Mouse (Mus musculus) hindbrain, embryonic 11.5 days (tissue): ENCODE measurements around the gene Scgb1b11. TPM values are rescaled to one million over a fixed set of nuclear protein-coding genes. Genes with fewer than 3 reads are reported as not detected.
"Not testable (repeated sequence)": the region's sequence is repeated elsewhere in the genome, so short reads cannot be mapped to it uniquely, and the experiment has no call there.

Source experiments
- ATAC-seq: fragments of 200-750 bp; cut with Nextera tagmentation; 2 replicates; pipeline ENCODE4 v1.8.0; 2017; ENCODE audit warnings: mild to moderate bottlenecking, moderate TSS enrichment, moderate library complexity; ENCODE audit not compliant: low FRiP score
- DNase-seq: peaks from one replicate; pipeline ENCODE4 v3.0.0-alpha.2; 2015; ENCODE audit warnings: low spot score
- H3K27ac ChIP-seq: fragments of 300-500 bp; sonication (generic); 2 replicates; pipeline ENCODE4 v1.5.1; 2014; ENCODE audit warnings: mild to moderate bottlenecking, low read depth, low read length
- H3K27me3 ChIP-seq: fragments of 300-500 bp; sonication (generic); 2 replicates; pipeline ENCODE4 v1.6.1; 2014; ENCODE audit warnings: mild to moderate bottlenecking, low read length, moderate library complexity, mixed read lengths; ENCODE audit not compliant: control insufficient read depth, insufficient read depth
- H3K36me3 ChIP-seq: fragments of 300-500 bp; sonication (generic); 2 replicates; pipeline ENCODE4 v1.6.1; 2014; ENCODE audit warnings: mild to moderate bottlenecking, low read length, moderate library complexity, mixed read lengths; ENCODE audit not compliant: control insufficient read depth, insufficient read depth
- H3K4me1 ChIP-seq: fragments of 300-500 bp; sonication (generic); replicated peaks from 2 replicates; pipeline ENCODE4 v1.6.1; 2014; ENCODE audit warnings: low read length, mixed read lengths; ENCODE audit not compliant: control insufficient read depth, insufficient read depth
- H3K4me2 ChIP-seq: fragments of 300-500 bp; sonication (generic); replicated peaks from 2 replicates; pipeline ENCODE4 v1.6.1; 2014; ENCODE audit warnings: mild to moderate bottlenecking, low read depth, low read length
- H3K4me3 ChIP-seq: fragments of 300-500 bp; sonication (generic); 2 replicates; pipeline ENCODE4 v1.5.1; 2014; ENCODE audit warnings: low read depth, low read length
- H3K9ac ChIP-seq: fragments of 300-500 bp; sonication (generic); 2 replicates; pipeline ENCODE4 v1.6.1; 2014; ENCODE audit warnings: low read depth, low read length
- H3K9me3 ChIP-seq: fragments of 300-500 bp; sonication (generic); 2 replicates; pipeline ENCODE4 v1.6.1; 2016; ENCODE audit warnings: low read length; ENCODE audit not compliant: control insufficient read depth
- WGBS: fragments of 180-500 bp; shearing (Covaris S2); extraction: QIAGEN DNeasy Blood & Tissue Kit; methylation state at CpG from one replicate; pipeline ENCODE4 v1.1.7; 2014; 5-methylcytosine and 5-hydroxymethylcytosine counted together
- polyA plus RNA-seq: library from polyadenylated mRNA; unstranded; fragments of >200 nt; fragmentation: Nextera tagmentation; extraction: Ambion mirVana; gene quantifications from 2 replicates; pipeline ENCODE4 v1.2.1, GENCODE M21; 2014

Scgb1b11 gene
- not detected in 2 replicates for polyA plus RNA-seq

GRCm38 (mm10) chr7:32222540-32222939 is at the start of gene Scgb1b11:
TSS of gene Scgb1b11 (plus strand) at chr7:32222840.
- H3K36me3 ChIP-seq, H3K27me3 ChIP-seq, H3K4me3 ChIP-seq, H3K27ac ChIP-seq, DNase-seq, ATAC-seq, H3K4me1 ChIP-seq, H3K9ac ChIP-seq, H3K4me2 ChIP-seq, H3K9me3 ChIP-seq: not testable (repeated sequence)
- WGBS: no CpG with 5 or more reads among the region's 2 CpGs

GRCm38 (mm10) chr7:32211045-32211444 is 11.6 kb upstream of the Scgb1b11 start, which contains the start of gene Scgb2b11:
TSS of gene Scgb2b11 (minus strand) at chr7:32211145.
- H3K4me1 ChIP-seq, H3K27ac ChIP-seq, H3K4me2 ChIP-seq, H3K36me3 ChIP-seq, H3K9me3 ChIP-seq, H3K9ac ChIP-seq, H3K4me3 ChIP-seq, DNase-seq, ATAC-seq, H3K27me3 ChIP-seq: not testable (repeated sequence)
- WGBS: 95% methylated on average over 2 of the region's 2 CpGs

Other genes with a start within 250 kb of the Scgb1b11 start
- gene Scgb1b10, start 122.0 kb upstream of the Scgb1b11 start, polyA plus RNA-seq: not detected in 2 replicates
- gene Scgb2b11, start 11.7 kb upstream of the Scgb1b11 start, polyA plus RNA-seq: not detected in 2 replicates
- gene Scgb2b12, start 104.4 kb downstream of the Scgb1b11 start, polyA plus RNA-seq: not detected in 2 replicates
- not detected in 2 replicates for gene Scgb1b12, start 111.3 kb downstream of the Scgb1b11 start, polyA plus RNA-seq
- gene Scgb1b29, start 218.7 kb downstream of the Scgb1b11 start, polyA plus RNA-seq: not detected in 2 replicates